Mouse (Mus musculus): Measurements from ENCODE around the gene Vmn2r83. TPM values are rescaled to one million over a fixed set of nuclear protein-coding genes. Genes with fewer than 3 reads are reported as not detected.

The Vmn2r83 gene
- total RNA-seq, 2 experiments from 2014 or later: not detected

- H3K27ac ChIP-seq: no peak overlapping the region
- intact Hi-C loops (cut with DNase I): no loop called here
- H3K4me3 ChIP-seq: no peak overlapping the region
- TF ChIP-seq CTCF (IDR thresholded peaks at IDR 0.05): no peak
- DNase-seq (ENCODE audit: extremely low spot score in 1 of 2, low spot score in 2 of 2): peak in 1 of 2 experiments; percentile 9
These were observed 71.4 kb downstream of the Vmn2r83 start for GRCm38 (mm10) chr10:79539701-79540495.

DNA sequence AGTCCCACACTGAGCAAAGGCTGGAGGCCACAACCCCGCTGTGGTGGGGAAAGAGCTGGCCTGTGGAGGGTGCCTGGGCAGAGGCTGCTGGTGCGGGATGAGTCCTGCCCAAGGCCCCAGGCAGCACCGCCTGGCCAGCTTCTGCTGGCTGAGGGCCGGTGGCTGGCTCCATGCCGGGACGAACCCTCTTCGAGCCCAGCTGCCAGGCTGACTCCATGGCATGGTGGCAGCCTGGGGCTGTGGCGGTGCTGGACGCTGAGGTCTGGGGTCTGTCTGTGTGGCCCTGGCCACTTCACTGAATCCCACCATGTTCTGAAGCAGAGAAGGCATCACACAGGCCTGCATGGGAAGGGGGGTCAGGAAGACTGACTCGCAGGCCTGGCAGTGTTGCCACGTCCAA lies 72.2 kb downstream of the Vmn2r83 start:
- H3K27ac ChIP-seq: no peak overlapping the region
- intact Hi-C loops (cut with DNase I): no loop called here
- DNase-seq (ENCODE audit: extremely low spot score in 1 of 2, low spot score in 2 of 2): peak in 1 of 2 experiments; percentile 11
- no peak for TF ChIP-seq CTCF (IDR thresholded peaks at IDR 0.05)
- H3K4me3 ChIP-seq: no peak overlapping the region

DNA sequence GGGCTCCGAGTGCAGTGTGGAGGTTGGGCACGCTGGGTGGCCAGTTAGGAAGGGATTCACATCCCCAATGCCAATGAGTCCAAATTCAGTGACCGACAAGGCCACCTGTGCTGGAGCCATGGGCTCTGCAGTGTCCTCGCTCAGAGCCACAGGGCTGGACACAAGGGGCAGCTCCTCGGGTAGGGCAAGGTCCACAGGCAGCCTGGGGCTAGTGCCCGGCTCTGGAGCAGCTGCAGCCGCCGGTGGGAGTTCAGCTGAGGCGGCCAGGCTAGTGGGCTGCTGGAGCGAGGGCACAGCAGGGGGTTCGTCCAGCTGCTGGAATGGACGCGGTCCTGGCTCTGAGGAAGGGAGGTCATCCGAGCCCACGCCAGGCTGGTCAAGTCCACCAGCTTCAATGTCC lies 73.0 kb downstream of the Vmn2r83 start:
- no peak for TF ChIP-seq CTCF (IDR thresholded peaks at IDR 0.05)
- intact Hi-C loops (cut with DNase I): no loop called here
- Histone ChIP-seq H3K4me3 (no peak overlapping the region), H3K27ac (no peak overlapping the region)
- DNase-seq (ENCODE audit: extremely low spot score in 1 of 2, low spot score in 2 of 2): no peak

- no peak for DNase-seq (ENCODE audit: extremely low spot score in 1 of 2, low spot score in 2 of 2)
- intact Hi-C loops (cut with DNase I): no loop called here
- no peak overlapping the region for H3K4me3 ChIP-seq
- TF ChIP-seq CTCF (IDR thresholded peaks at IDR 0.05): no peak
- no peak overlapping the region for H3K27ac ChIP-seq
These were observed 73.6 kb downstream of the Vmn2r83 start for GRCm38 (mm10) chr10:79542171-79542570.

Small RNA genes lying within 50 kb of the gene (microRNA-seq; reads per million reads assigned to microRNA genes)
- 0.48 to 0.49 reads per million in 2 experiments for gene Mir6909

Other genes starting within 250 kb of the Vmn2r83 start
- gene Vmn2r81, start 221.0 kb upstream of the Vmn2r83 start, total RNA-seq (2021): not detected
- not detected for gene Vmn2r82, start 112.2 kb upstream of the Vmn2r83 start, total RNA-seq (2021)
- 1 to 10 TPM; 2.2 to 3.4 TPM for gene Plpp2, start 65.1 kb downstream of the Vmn2r83 start, total RNA-seq (2021)
- 10 to 100 TPM; 51.2 to 54.9 TPM for gene Mier2, start 86.5 kb downstream of the Vmn2r83 start, total RNA-seq (2021)
- 1 to 10 TPM in 1 of 2 experiments, under 1 TPM in 1; 0.87 to 1.4 TPM for gene Theg, start 118.6 kb downstream of the Vmn2r83 start, total RNA-seq (2021)
- gene C2cd4c, start 145.3 kb downstream of the Vmn2r83 start, total RNA-seq (2021): 10 to 100 TPM; 16.8 to 17.1 TPM
- 10 to 100 TPM; 47.8 to 48.1 TPM for gene Shc2, start 169.2 kb downstream of the Vmn2r83 start, total RNA-seq (2021)
- under 1 TPM in 1 of 2 experiments, not detected in 1; 0.27 TPM for gene Odf3l2, start 177.0 kb downstream of the Vmn2r83 start, total RNA-seq (2021)
- not detected for gene Madcam1, start 195.8 kb downstream of the Vmn2r83 start, total RNA-seq (2021)
- gene Tpgs1, start 200.6 kb downstream of the Vmn2r83 start, total RNA-seq (2021): 10 to 100 TPM; 79.3 to 80.6 TPM
- gene Cdc34, start 213.5 kb downstream of the Vmn2r83 start, total RNA-seq (2021): 10 to 100 TPM; 80.7 to 84.8 TPM
- gene Gzmm, start 220.3 kb downstream of the Vmn2r83 start, total RNA-seq (2021): 1 to 10 TPM; 2.1 to 4.0 TPM
- gene Bsg, start 235.8 kb downstream of the Vmn2r83 start, total RNA-seq (2021): 100 to 1,000 TPM; 539 to 573 TPM
- gene Hcn2, start 247.9 kb downstream of the Vmn2r83 start, total RNA-seq (2021): 100 to 1,000 TPM; 129 to 142 TPM